Mouse (Mus musculus) embryonic facial prominence, embryonic 13.5 days (tissue): ENCODE results near the gene Eda2r. TPM values are rescaled to one million over a fixed set of nuclear protein-coding genes. Genes with fewer than 3 reads are reported as not detected.

ENCODE experiments used
- ATAC-seq: fragments of 200-750 bp; cut with Nextera tagmentation; 2 replicates; pipeline ENCODE4 v1.8.0; 2017; ENCODE audit warnings: low read depth; ENCODE audit not compliant: insufficient number of reproducible peaks, insufficient read depth, low FRiP score, low TSS enrichment
- H3K27ac ChIP-seq: fragments of 300-500 bp; sonication (generic); 2 replicates; pipeline ENCODE4 v1.5.1; 2015; ENCODE audit warnings: moderate library complexity, mild to moderate bottlenecking, inconsistent platforms
- H3K27me3 ChIP-seq: fragments of 300-500 bp; sonication (generic); 2 replicates; pipeline ENCODE4 v1.6.1; 2015; ENCODE audit warnings: mild to moderate bottlenecking, inconsistent platforms
- H3K36me3 ChIP-seq: fragments of 300-500 bp; sonication (generic); 2 replicates; pipeline ENCODE4 v1.6.1; 2015; ENCODE audit warnings: mild to moderate bottlenecking, inconsistent platforms
- H3K4me1 ChIP-seq: fragments of 300-500 bp; sonication (generic); 2 replicates; pipeline ENCODE4 v1.6.1; 2015; ENCODE audit warnings: inconsistent platforms
- H3K4me2 ChIP-seq: fragments of 300-500 bp; sonication (generic); 2 replicates; pipeline ENCODE4 v1.6.1; 2015; ENCODE audit warnings: moderate library complexity, mild to moderate bottlenecking, inconsistent platforms
- H3K4me3 ChIP-seq: fragments of 300-500 bp; sonication (generic); 2 replicates; pipeline ENCODE4 v1.5.1; 2015; ENCODE audit warnings: mild to moderate bottlenecking, inconsistent platforms
- H3K9ac ChIP-seq: fragments of 300-500 bp; sonication (generic); 2 replicates; pipeline ENCODE4 v1.6.1; 2015; ENCODE audit warnings: mild to moderate bottlenecking, inconsistent platforms
- H3K9me3 ChIP-seq: fragments of 300-500 bp; sonication (generic); 2 replicates; pipeline ENCODE4 v1.6.1; 2016; ENCODE audit warnings: inconsistent platforms
- WGBS: fragments of 180-500 bp; shearing (Covaris S2); methylation state at CpG from one replicate; pipeline ENCODE4 v1.1.7; 2015; ENCODE audit warnings: mixed read lengths; 5-methylcytosine and 5-hydroxymethylcytosine counted together
- polyA plus RNA-seq: library from polyadenylated mRNA; unstranded; fragments of >200 nt; fragmentation: Nextera tagmentation; extraction: Ambion mirVana; gene quantifications from 2 replicates; pipeline ENCODE4 v1.2.1, GENCODE M21; 2015

Gene Eda2r
- 0.37 and 0.78 TPM in 2 replicates for polyA plus RNA-seq

DNA sequence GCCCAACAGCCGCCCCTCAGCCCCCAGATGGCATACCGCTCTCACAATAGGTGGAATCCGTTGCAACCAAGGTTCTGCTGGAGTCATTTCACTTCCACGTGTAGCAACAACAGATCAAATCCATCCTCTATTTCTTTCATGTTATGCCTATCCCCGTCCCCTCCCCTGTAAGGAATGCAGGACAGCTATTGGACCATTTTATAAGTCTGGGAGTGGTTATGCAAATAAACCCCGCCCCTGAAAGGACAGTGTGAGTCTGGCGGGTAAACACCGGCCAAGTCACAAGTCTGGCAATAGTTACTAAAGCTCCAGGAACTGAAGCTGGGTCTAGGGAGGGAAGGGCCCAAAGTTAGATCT, at the start of gene Eda2r:
Eda2r (minus strand) TSS at position 152 of the 357 bp plus-strand sequence.
- WGBS: 17% methylated on average over 8 of the region's 8 CpGs
- Histone ChIP-seq H3K27ac (no peak within 1 kb of the TSS), H3K4me3 (peak within 1 kb of the TSS; percentile 18)

DNA sequence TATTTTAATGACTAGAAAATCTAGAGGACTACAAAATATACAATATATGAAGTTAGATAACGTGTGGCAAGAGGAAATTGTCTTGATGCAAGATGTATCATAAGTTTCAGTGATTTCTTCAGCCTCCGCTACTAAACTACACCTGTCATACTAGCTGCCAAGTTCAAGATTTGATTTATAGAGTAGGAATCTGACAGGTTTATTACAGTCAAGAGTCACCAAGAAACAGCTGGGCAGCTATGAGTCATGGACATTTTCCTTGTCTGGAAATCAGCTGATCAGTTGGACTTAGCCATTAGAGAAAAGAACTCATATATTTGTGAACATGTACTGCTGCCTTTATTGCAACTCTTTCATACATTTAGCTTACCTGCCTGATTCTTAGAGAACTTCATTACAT, 20.9 kb upstream of the Eda2r start:
- Histone ChIP-seq H3K4me3 (no peak overlapping the region), H3K9me3 (no peaks in the 10 kb centered on the region), H3K27me3 (peaks cover 3% of the 10 kb centered on the region; the same call in 1 of the 2 replicates), H3K36me3 (no peaks in the 10 kb centered on the region), H3K4me1 (no peaks in the 10 kb centered on the region), H3K4me2 (no peak overlapping the region), H3K27ac (no peak overlapping the region), H3K9ac (no peak overlapping the region)
- 72% methylated on average over 2 of the region's 2 CpGs for WGBS
- no peak for ATAC-seq

More for the DNA sequence above, at the start of gene Eda2r:
- Histone ChIP-seq H3K9ac (no peak within 1 kb of the TSS), H3K9me3 (no peaks in the 10 kb centered on the region), H3K4me1 (peaks cover 2% of the 10 kb centered on the region; the same call in 1 of the 2 replicates), H3K36me3 (no peaks in the 10 kb centered on the region), H3K27me3 (peaks cover 12% of the 10 kb centered on the region; the same call in 1 of the 2 replicates), H3K4me2 (peak within 1 kb of the TSS; percentile 51)
- peak; percentile 89 for ATAC-seq

DNA sequence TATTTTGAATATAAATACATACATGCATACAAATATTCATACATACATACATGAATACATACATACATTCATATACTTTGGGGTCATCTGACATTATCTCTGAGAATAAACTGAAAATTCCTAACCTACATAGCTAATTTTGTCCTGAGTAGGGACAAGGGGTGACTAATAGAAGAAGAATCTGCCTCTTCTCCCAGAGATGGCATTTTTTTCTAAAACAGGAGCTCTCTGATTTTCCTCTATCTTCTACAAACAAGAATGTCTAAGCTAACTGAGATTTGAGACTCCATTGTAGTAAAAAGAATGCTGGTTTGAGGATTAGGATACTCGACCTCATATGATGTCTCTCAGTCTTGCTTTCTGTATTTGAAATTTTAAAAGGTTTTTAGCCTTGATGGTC, 1.1 kb upstream of the Eda2r start:
- no peaks in the 10 kb centered on the region for H3K36me3 ChIP-seq
- H3K9ac ChIP-seq: no peak overlapping the region
- H3K4me1 ChIP-seq: peaks cover 2% of the 10 kb centered on the region; the same call in 1 of the 2 replicates
- no peak overlapping the region for H3K4me2 ChIP-seq
- H3K4me3 ChIP-seq: no peak overlapping the region
- no peaks in the 10 kb centered on the region for H3K9me3 ChIP-seq
- no peak overlapping the region for H3K27ac ChIP-seq
- H3K27me3 ChIP-seq: peaks cover 12% of the 10 kb centered on the region; the same call in 1 of the 2 replicates
- 55% methylated on average over 1 of the region's 1 CpGs for WGBS
- ATAC-seq: no peak

DNA sequence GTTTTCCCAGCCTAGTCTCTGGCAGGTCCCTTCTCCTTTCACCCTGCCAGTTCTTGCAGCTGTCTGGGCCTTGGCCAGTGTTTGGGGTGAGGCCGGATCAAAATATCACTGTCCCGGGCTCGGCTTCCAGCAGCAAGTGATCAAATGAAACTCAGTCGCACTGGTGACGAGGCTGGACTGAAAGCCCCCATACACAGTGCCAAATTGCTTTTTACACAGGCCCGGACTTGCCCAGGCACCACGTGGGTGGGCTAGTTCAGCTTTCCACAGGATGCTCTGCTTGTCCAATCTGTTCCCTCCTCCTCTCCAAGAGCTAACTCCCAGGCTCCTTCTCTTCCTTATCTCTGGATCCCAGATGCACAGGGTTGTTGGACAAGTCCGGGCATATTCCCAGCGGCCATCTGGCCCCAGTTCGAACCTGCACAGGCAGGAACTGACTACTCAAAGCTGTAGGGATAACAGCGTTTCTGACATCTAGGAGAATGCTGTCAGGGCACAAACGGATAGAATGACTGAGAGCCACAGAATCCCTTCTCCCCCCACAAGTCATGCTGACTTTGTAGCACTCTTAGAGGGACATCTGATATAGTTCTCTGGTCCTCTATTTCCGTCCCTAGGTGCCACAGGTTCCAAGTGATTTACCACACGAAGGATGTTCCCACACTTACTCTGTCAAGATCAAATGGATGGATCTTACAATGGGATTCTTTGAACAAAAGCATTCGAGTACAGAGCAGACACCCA, 523 bp downstream of the Eda2r start:
- Histone ChIP-seq H3K9me3 (no peaks in the 10 kb centered on the region), H3K4me3 (peak overlapping the region; percentile 18), H3K27ac (no peak overlapping the region), H3K4me1 (peaks cover 2% of the 10 kb centered on the region; the same call in 1 of the 2 replicates), H3K9ac (no peak overlapping the region), H3K36me3 (no peaks in the 10 kb centered on the region), H3K27me3 (peaks cover 12% of the 10 kb centered on the region; the same call in 1 of the 2 replicates), H3K4me2 (peak overlapping the region; percentile 51)
- WGBS: 30% methylated on average over 15 of the region's 15 CpGs
- peak; percentile 74 for ATAC-seq

DNA sequence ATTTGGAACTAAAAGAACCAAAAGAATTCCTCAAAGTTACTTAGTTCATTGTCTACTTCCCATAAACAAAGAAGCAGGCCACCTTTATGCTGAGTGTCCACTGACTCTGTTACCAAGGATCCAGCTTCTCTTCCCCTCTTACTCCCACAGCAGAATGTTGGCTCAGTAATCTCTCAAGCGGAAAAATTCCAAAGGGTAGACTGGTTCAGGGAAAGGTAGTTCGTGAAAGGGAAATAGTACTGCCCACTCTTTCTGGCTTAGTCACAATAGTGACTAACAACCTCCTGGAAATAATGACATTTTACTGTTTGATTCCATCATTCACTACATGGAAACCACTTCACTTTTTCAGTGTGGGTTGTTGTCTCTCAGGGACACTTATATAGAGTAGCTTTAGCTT, 4.2 kb downstream of the Eda2r start:
- no peaks in the 10 kb centered on the region for H3K9me3 ChIP-seq
- ATAC-seq: no peak
- H3K36me3 ChIP-seq: no peaks in the 10 kb centered on the region
- peaks cover 2% of the 10 kb centered on the region; the same call in 1 of the 2 replicates for H3K4me1 ChIP-seq
- H3K9ac ChIP-seq: no peak overlapping the region
- H3K27me3 ChIP-seq: peaks cover 12% of the 10 kb centered on the region; the same call in 1 of the 2 replicates
- no peak overlapping the region for H3K4me2 ChIP-seq
- WGBS: 74% methylated on average over 2 of the region's 2 CpGs
- H3K4me3 ChIP-seq: no peak overlapping the region
- H3K27ac ChIP-seq: no peak overlapping the region

DNA sequence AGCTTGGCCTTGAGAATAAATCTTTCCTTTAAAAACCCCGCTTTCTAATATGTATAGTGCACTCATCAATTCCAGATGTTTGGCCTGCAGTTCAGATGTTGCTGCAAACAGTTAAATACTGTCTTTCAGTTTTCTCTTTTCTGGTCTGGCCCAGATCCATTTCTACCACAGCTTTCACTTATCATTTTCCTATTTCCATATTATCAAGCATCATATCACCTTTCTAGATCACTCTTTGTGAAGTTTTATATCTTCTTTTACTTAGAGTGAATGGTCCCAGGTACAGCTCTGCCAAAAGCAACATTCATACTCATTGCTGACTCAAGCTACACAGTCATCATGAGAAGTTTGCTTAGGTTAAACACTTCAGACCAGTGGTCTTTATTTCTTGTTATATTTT, 7.8 kb downstream of the Eda2r start:
- no peak overlapping the region for H3K27ac ChIP-seq
- 40% methylated on average over 1 of the region's 1 CpGs for WGBS
- no peaks in the 10 kb centered on the region for H3K27me3 ChIP-seq
- H3K36me3 ChIP-seq: no peaks in the 10 kb centered on the region
- H3K4me3 ChIP-seq: no peak overlapping the region
- H3K4me1 ChIP-seq: no peaks in the 10 kb centered on the region
- no peak overlapping the region for H3K4me2 ChIP-seq
- no peak overlapping the region for H3K9ac ChIP-seq
- no peaks in the 10 kb centered on the region for H3K9me3 ChIP-seq
- no peak for ATAC-seq

DNA sequence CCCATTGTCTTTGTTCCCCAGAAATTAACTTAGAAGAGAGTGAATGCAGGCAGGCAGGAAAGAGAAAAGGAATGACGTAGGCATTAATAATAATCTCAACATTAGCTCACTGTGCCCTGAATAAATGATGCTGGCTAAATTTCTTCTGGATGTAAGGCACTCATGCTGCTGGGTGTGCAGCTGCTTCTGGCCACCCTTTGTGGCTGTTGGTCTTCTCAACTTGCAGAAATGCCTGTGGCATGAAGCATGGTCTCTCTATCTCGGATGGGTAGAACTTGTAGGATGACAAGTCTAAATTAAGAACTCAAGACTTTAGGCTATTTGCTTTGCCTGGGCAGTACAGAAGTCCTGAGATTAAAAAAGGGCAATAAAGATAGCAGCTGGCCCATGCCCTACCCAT, 8.3 kb downstream of the Eda2r start:
- Histone ChIP-seq H3K4me1 (no peaks in the 10 kb centered on the region), H3K27me3 (no peaks in the 10 kb centered on the region)
- 60% methylated on average over 2 of the region's 2 CpGs for WGBS

DNA sequence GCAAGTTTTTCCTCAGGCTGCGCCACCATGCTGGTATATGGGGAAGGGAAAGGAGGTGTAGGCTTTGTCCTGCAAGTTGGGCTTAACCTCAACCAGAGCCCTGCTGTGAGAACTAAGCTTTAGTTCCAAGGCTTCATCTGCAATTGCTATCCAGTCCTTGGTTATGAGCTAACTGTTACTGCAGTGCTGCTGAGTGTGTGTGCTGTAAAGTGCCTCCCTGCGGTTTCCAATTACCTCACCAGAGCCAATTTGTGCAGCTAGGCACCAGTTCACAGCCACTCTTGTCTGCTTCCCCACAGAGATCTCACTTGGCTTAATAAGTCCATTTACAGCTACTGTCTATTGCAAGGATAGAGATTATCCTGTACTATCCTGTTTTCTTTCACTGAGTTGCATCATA, 16.1 kb downstream of the Eda2r start:
- H3K9ac ChIP-seq: no peak overlapping the region
- no peak overlapping the region for H3K4me2 ChIP-seq
- no peak overlapping the region for H3K27ac ChIP-seq
- no peak for ATAC-seq
- no peaks in the 10 kb centered on the region for H3K27me3 ChIP-seq
- 47% methylated on average over 2 of the region's 2 CpGs for WGBS
- no peaks in the 10 kb centered on the region for H3K36me3 ChIP-seq
- H3K4me3 ChIP-seq: no peak overlapping the region
- no peaks in the 10 kb centered on the region for H3K4me1 ChIP-seq
- no peaks in the 10 kb centered on the region for H3K9me3 ChIP-seq

More for the DNA sequence above, 8.3 kb downstream of the Eda2r start:
- H3K4me3 ChIP-seq: no peak overlapping the region
- no peak overlapping the region for H3K27ac ChIP-seq
- no peaks in the 10 kb centered on the region for H3K9me3 ChIP-seq
- H3K4me2 ChIP-seq: no peak overlapping the region
- no peak for ATAC-seq
- no peaks in the 10 kb centered on the region for H3K36me3 ChIP-seq
- no peak overlapping the region for H3K9ac ChIP-seq

DNA sequence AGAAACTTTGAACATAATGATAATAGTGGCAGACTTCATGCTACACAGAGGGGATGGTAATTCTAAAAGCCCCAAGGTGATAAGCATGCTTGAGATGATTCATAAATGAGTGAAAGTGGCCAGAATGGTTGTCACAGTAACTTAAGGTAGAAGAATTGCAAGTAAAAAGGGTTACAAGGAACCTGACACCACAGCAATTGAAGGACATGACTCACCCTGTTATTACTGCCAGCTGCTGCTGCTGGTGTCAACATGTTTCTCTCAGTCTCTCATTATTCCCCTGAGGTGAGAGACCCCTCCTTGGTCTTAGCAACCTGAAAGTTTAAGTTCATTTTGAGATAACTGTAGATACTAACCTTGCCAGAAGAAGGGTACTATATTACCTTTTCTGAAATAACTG, 49.1 kb downstream of the Eda2r start:
- ATAC-seq: no peak
- no peak overlapping the region for H3K9ac ChIP-seq
- no peaks in the 10 kb centered on the region for H3K9me3 ChIP-seq
- H3K4me3 ChIP-seq: no peak overlapping the region
- H3K4me1 ChIP-seq: no peaks in the 10 kb centered on the region
- H3K27ac ChIP-seq: no peak overlapping the region
- H3K4me2 ChIP-seq: no peak overlapping the region
- no peaks in the 10 kb centered on the region for H3K36me3 ChIP-seq
- H3K27me3 ChIP-seq: no peaks in the 10 kb centered on the region
